In genomic region chr19:22916643-22917344, GRCm38 (mm10) we compare ENCODE assay signal across 8 mouse cellular contexts.
DNase-seq lines count a peak whose midpoint lies in the region; ATAC-seq and TF ChIP-seq lines count a peak whose summit lies in the region.

No protein-coding gene starts in this region.

- H3K27ac ChIP-seq in hindbrain, postnatal 0 days = peak overlapping the region; percentile 80
- peak overlapping the region; percentile 95 for H3K27ac ChIP-seq in left cerebral cortex, adult 2 months

- peak; percentile 95 to 97 for DNase-seq in adrenal gland, adult 18-20 months (ENCODE audit: low spot score in 2 of 2)
- peak; percentile 99 for DNase-seq in gastrocnemius, postnatal 14 days
- peak; percentile 93 for DNase-seq in hindbrain, postnatal 0 days (ENCODE audit: low spot score)
- DNase-seq in left cerebral cortex, adult 2 months (ENCODE audit: extremely low spot score in 1 of 2, low spot score in 2 of 2) = peak; percentile 89 to 92
- DNase-seq in lung, postnatal 36 days = peak; percentile 99
- peak; percentile 94 for DNase-seq in right cerebral cortex, postnatal 36 days (ENCODE audit: low spot score in 2 of 2)
- DNase-seq in B cell, adult 2 months = no peak

- no peaks in the 10 kb centered on the region for H3K9me3 ChIP-seq in hindbrain, postnatal 0 days (ENCODE audit: low read length)

- peak; percentile 22; the same call in 1 of the 2 replicates for TF ChIP-seq CTCF in hindbrain, postnatal 0 days (IDR thresholded peaks at IDR 0.05; ENCODE audit: low read depth)
- no peak; the same call in 1 of the 2 replicates for TF ChIP-seq CTCF in left cerebral cortex, adult 2 months (IDR thresholded peaks at IDR 0.05)

- no peak overlapping the region for H3K4me3 ChIP-seq in hindbrain, postnatal 0 days (ENCODE audit: low read length)
- peak overlapping the region; percentile 7 for H3K4me3 ChIP-seq in left cerebral cortex, adult 2 months

- intact Hi-C loops in gastrocnemius, postnatal 14 days (cut with DNase I; ENCODE audit: low total_unique reads) = no loop called here
- intact Hi-C loops in left cerebral cortex, adult 2 months (cut with DNase I) = loop anchor here (1.0 to 5.0 kb wide), 7 partner anchors 14 to 606 kb away; no protein-coding TSS in a partner anchor

- peak overlapping the region; percentile 51 for H3K4me2 ChIP-seq in hindbrain, postnatal 0 days (ENCODE audit: low read depth, low read length)

- peak overlapping the region; percentile 15; the same call in 1 of the 2 replicates for H3K9ac ChIP-seq in hindbrain, postnatal 0 days (replicated peaks; ENCODE audit: low read length)

- H3K4me1 ChIP-seq in hindbrain, postnatal 0 days (ENCODE audit: insufficient read depth, low read length) = no peaks in the 10 kb centered on the region

- no peaks in the 10 kb centered on the region for H3K27me3 ChIP-seq in hindbrain, postnatal 0 days (ENCODE audit: insufficient read depth, low read length)

- ATAC-seq in common myeloid progenitor, adult 5-6 weeks (replicated peaks; ENCODE audit: low read depth, poor library complexity, severe bottlenecking) = peak; percentile 37
- ATAC-seq in hindbrain, postnatal 0 days = peak; percentile 95

- 38% methylated on average over 18 of the region's 18 CpGs for WGBS in hindbrain, postnatal 0 days

- H3K36me3 ChIP-seq in hindbrain, postnatal 0 days (ENCODE audit: insufficient read depth, low read length) = no peaks in the 10 kb centered on the region

Comparison
In these comparisons a context has a peak if more than half of its experiments do, and no peak if none do; other contexts are left out.
1. DNase-seq: peak in adrenal gland, adult 18-20 months (2 of 2), gastrocnemius, postnatal 14 days (single experiment), hindbrain, postnatal 0 days (single experiment), left cerebral cortex, adult 2 months (2 of 2), lung, postnatal 36 days (single experiment) and right cerebral cortex, postnatal 36 days (2 of 2); none in B cell, adult 2 months (0 of 2).